Mouse (Mus musculus) stomach, postnatal 0 days (tissue): Measurements from ENCODE around the gene 4933425L06Rik.

Experiments used
- CTCF ChIP-seq: IDR thresholded peaks from 2 replicates; pipeline ENCODE4 v1.5.1; 2016; ENCODE audit warnings: antibody characterized with exemption, low read depth, mild to moderate bottlenecking, moderate library complexity
- EP300 ChIP-seq: optimal IDR thresholded peaks from 2 replicates; pipeline ENCODE3; 2016; ENCODE audit warnings: antibody characterized with exemption

- TF ChIP-seq CTCF (no peak), EP300 (no peak)
Observed at GRCm38 (mm10) chr13:105054941-105055309, 27.0 kb upstream of the 4933425L06Rik start.
